Mouse (Mus musculus) stomach, postnatal 0 days (tissue): ENCODE measurements at regions not wholly inside any gene's neighbourhood (a gene's known extent, or its start where the extent isn't known, plus 50 kb on each side); places are given as distances from the start of the nearest gene placed in this dataset.

ENCODE experiments used
- CTCF ChIP-seq: IDR thresholded peaks from 2 replicates; pipeline ENCODE4 v1.5.1; 2016; ENCODE audit warnings: antibody characterized with exemption, low read depth, mild to moderate bottlenecking, moderate library complexity
- EP300 ChIP-seq: optimal IDR thresholded peaks from 2 replicates; pipeline ENCODE3; 2016; ENCODE audit warnings: antibody characterized with exemption

DNA sequence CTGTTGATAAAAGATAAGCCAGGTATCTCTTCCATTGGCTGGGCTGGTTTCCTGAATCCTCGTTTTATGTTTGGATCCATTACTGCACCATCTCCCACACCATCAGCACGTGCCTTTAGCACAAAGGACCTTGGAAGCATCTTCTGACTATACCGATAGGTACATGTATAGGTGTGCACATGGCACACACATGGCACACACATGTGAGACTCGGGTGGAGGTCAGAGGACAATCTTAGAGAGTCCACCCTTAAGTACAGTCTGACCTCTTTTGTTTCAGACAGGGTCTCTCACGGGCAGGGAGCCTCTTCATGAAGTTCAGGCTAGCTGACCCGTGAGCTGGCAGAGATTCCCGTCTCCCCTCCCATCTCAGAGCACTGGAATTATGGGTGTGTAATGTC is 142.3 kb upstream of the Zfp618 start:
- TF ChIP-seq CTCF (no peak), EP300 (no peak)
